Mouse (Mus musculus): ENCODE measurements around the gene Hspa12a. TPM values are rescaled to one million over a fixed set of nuclear protein-coding genes. Genes with fewer than 3 reads are reported as not detected.

The Hspa12a gene
- total RNA-seq, 2 experiments from 2014 or later: 55.1 to 109 TPM

DNA sequence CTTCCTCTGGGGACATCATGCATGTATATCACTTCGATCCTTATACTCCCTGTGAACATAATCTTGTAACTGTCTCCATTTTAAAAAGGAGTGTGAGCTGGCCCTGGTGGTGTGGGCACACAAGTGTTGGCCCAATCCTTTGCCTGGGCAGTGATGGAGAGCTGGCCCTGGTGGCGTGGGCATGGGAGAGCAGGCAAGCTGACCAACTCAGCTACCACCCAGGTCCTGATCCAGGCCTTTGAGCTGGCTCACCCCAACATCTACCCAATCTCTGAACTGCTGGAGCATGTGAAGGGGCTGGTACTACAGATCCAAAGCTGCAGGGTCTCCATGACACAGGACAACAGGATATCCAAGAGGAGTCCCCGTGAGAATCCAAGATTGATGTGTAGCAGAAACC, 120.2 kb downstream of the Hspa12a start:
- no peak for DNase-seq

DNA sequence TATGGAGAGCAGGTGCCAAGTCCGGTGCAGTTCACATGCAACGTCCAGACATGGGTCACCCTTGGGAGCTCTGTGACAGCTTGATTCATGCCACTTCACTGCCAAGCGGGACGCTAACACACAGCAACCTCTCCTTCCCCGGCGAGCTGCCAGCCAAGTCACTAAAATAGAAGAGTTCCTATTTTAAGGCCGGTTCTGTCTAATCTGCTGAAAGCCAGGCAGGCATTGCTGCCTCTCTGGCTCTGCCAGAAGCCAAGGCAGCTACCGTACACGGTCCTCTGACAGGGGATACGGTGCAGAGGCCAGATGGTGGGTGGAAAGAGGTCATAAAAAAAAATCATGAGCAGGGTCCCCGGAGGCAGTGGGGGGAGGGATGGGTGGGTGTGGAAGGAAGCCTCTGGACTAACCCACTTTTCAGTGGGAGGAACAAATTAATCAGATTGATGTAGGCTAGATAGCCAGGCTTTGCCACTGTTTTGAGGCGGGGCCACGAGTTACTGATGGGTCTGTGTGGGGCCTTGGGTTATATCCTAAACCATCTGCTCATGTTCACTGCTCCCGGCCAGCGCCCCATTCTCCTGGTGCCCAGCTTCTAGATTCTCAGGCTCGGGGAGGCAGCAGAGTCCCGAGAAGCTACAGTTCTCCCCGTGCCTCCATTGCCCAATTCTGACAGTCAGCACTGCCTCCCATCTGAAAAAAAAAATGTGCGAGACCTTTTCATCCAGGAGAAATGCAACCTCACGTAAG, 120.8 kb downstream of the Hspa12a start:
- peak; percentile 89 to 90 for DNase-seq

DNA sequence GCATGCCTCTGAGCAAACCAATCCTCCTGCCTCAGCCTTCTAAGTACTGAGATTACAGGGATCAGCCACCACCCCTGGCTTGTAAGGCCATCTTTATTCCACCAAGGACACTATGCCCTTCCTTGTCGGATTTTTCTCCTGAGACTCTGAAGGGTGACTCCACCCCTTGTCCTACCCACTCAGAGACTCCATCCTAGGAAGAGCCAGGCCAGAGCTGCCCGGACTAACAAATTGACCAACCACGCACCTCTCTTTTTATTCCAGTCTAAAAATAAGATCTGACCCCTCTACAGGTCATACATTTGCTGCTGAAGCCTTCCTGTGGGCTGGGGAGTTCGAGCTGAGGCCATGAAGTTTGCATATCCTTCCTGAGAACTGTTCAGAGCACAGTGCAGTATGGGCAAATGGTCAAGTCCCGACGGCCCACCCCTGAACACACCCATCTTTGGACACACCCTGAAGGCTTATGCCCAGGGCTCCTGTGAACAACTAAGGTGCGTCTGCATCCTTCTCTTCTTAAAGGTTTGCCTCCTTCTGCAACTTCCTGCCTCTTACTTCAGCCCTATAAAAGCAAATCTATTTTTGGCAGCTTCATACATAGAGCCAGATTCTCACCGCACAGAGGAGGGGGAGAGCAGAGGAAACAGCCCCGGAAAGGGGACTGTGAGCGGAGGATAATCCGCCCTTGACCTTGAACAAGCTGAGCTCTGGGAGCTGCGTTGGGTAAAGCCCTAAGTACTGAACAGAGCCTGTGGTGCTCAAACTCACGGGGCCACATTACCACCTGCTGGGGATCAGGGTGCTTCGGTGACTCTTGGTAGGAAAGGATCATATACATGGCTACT, 124.7 kb downstream of the Hspa12a start:
- peak in 1 of 2 experiments; percentile 47 for DNase-seq

DNA sequence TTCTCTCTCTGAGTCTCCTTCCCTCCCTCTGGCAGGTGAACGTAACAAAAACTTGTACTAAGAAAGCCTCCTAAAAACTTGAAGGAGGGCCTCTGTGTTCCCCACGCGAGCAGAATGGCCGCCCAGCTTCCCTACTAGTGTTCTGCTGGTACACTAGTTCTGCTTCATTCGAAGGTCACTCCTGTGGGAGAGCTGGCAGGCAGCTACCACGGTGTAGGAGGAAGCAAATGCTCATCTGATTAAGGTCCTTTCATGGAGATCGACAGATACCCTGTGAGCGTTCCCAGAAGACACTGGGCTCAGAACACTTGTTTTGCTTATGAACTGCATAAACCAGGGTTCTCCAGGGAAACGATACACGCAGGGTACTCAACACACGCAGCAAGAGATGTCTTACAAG, 126.1 kb downstream of the Hspa12a start:
- DNase-seq: no peak

DNA sequence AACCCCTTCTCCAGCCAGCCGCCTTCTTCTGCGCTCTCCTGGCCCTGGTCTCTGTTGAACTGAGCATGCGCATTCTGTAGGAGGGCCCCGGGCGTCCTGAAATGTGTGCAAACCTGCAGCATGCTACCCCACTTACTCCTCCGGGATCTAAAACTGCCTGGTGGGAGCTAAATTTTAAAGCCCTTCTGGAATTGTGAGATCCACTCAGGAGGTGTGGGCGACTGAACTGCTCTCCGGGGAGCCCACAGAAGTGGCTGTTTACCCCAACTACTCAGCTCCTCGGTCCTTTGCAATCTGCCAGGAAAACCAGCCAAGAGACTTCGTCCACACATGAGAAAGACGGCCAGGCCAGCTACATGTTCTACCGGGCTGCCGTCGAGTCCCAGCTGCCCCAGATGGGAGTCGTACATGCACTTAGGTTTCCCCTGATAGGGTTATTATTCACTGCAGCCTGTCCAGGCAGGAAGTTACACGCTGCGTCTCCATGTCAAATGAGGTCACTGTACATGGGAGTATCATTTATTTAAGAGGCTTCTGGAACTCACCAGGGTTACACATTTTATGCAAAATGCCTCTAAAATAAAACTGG, 126.9 kb downstream of the Hspa12a start:
- no peak for DNase-seq

DNA sequence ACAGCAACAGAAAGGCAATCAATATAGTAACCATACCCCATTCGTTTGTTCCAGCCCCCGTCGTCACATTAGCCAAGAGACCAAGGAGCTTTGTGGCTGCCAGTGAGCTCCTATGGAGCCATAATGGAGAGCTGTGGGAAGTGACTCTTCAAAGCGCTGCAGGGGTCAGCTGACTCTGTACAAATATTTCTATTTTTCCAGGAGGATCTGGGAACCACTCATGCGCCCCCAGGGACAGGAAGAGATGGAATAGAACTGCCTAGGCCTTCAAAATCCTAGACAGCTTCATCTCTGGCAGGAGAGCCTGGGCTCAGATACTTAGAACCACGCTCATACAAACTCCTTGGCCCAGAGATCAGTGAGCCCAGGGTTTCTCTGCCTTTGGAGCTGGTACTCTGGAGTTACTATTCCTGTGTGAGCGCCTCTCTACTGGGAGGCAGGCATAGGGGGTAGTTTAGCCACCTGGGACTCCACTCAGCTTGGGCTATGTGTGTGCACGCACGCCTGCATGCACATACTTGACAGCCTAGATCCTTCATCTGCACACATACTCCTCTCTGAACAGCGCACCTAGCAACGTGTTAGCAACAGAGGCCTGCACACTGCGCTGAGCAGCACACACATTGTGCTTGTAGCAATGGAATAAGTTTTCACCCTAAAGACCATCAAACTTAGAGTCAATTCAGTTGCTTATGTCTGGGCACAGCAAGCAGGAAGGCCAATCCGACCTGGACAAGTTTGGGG, 128.1 kb downstream of the Hspa12a start:
- DNase-seq: no peak

DNA sequence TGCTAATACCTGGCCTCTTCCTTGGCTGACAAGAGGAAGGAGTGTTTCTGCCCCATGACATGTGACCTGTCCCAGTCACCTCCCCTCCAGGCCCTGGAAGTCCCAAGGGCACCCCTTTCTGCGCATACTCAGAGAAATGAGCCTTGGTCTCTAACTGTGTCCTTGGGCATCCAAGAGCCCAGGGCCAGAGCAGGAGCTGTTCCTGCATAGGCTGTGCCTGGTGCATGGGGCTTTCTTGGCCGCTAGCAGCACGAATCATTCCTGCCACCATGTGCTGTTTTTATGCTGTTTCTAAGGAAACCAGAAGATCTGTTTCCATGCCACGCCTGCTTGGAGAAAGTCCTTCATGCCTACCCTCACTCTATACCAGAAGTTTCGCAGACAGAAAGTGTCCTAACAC, 132.9 kb downstream of the Hspa12a start:
- peak; percentile 85 to 86 for DNase-seq

DNA sequence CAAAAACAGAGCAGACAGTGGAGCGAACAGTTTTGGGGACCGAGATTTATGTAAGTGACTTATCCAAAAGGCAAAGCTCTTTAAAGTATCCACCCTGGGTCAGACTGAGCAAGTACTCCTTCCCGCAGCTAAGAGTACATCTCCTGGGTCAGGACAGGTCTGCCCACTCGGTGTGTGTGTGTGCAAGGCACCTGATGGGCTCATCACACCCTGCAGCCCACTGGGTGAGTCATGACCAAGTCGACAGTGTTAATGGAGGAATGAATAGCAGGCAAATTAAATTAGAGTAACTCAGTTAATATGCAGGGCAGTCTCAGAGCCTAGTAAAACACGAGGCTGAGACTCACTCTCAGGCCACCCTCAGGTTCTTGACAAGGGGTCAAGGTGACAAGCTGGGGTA, 134.6 kb downstream of the Hspa12a start:
- no peak for DNase-seq

DNA sequence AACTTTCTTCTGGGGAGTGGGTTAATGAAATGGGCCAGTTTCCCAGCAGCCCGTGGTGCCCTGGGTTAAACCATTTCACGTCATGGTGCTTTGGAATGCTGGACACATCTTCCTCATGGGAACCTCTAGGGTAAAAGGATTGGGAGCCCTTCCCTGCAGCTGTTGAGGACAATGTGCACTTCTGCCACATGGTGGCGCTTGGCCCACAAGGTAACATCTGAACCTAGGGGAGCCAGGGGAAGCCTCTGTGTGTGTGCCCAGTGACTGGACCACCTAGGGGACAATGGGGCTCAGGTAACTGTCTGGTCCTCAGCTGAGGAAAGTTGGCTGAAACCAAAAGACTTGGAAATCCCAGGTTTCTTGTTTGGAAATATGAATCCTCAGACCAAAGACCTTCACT, 137.1 kb downstream of the Hspa12a start:
- peak; percentile 74 to 80 for DNase-seq

DNA sequence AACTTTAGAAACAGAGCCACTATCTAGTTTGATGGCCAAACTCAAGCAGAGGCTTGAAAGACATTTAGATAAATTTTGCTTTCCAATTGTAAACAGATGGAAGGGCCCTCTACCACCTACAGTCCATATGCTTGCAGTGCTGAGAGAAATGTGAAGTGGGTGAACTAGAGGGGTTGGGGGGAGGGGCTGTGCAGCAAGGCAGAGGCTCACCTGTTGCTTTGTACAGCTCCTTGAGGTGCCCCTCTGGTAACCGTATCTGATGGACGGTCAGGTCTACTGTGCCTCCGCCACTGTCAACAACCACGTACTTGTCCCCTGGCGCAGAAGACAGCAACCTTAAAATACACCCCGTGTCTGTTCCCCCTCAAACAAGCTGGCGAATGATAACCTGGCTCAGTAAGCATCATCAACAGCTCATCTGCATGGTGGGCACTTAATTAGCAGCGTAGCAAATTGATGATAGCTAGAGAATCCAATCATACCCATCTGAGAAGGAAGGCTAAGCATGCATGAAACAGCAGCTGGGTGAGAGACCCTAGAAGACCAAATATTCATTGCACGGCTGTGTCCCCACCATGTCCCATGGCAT, 138.2 kb downstream of the Hspa12a start:
- DNase-seq: no peak

DNA sequence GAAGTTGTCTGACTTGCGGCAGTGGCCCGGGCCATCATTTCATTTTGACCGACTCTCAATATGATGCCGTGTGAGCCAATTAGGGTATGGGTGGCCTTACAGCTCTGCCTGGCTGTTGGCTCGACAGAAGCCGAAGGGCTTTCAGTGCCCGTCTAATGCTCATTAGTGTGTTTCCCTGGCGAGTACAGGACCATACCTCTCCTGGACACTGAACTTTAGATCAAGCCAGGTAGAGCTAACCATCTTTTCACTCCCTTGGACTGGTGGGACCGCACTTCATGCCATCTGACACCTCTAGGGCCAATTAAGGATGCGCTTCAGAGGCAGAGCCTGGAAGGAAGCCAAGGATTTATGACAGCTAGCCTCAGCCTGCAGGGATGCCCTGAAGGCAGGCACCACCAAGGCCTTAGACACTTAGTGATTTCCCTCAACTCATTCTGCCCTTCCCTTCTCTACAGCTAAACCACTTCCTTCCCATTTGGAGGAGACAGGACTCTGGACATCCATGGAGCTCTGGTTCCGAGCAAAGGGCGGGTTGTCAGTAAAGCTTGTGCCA, 148.3 kb downstream of the Hspa12a start:
- DNase-seq: no peak

DNA sequence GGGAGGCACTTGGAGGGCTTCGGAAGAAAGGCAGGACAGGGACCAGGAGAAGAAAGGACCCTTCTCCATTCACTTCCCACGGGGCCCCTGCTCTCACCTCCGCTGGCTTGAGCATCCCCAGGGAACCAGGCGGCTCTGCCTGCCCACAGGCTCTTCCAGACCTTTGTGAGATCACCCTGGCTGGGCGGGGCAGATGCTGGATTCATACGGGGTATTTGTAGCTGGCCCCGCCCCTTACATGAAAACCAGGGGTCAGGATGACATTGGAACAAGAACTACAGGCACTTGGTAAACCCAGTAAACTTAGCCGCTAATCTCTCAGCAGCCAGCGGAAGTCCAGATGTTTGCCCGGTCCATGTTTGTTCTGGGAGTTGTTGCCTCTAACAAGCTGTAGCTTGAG, 149.2 kb downstream of the Hspa12a start, which contains the start of gene 1700019N19Rik:
1700019N19Rik (minus strand) TSS at position 178 of the 400 bp plus-strand sequence.
- no peak for DNase-seq

DNA sequence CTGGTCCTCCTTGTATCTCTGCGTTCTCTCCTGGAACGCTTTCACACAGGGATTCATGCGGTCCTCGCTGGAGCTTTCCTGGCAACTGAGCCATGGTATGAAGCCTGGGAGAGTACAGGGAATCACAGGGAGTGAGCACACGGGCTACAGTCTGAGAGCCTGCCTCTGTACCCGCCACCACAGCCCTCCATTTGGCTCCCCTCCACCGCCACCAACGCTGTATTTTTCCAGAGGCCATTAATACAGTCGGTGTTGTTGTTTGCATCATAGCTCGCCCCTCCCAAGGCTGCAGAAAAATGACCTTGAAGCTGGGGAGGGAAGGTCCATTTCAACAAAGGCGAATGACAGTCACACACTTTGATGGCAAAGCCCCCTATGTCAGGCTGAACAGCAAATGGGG, 154.3 kb downstream of the Hspa12a start:
- peak; percentile 45 to 51 for DNase-seq

DNA sequence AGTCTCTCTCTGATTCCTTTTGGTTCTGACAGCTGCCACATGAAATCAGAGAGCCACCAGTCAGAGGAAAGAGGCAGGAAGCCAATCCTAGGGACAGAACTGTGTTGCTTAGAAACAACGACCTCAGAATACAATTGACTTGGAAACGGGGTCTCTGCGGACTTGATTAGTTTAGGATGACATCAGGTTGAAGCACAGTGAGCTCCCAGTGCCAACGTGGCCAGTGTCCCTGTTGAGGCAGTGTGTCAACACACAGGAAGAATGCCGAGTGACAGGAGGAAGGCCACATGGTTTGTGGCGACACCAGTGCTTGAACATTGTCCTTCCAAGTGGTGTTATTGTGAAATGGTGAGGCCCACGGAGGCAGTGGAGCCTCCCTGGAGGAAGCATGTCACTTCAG, 159.5 kb downstream of the Hspa12a start:
- peak; percentile 10 to 56 for DNase-seq

DNA sequence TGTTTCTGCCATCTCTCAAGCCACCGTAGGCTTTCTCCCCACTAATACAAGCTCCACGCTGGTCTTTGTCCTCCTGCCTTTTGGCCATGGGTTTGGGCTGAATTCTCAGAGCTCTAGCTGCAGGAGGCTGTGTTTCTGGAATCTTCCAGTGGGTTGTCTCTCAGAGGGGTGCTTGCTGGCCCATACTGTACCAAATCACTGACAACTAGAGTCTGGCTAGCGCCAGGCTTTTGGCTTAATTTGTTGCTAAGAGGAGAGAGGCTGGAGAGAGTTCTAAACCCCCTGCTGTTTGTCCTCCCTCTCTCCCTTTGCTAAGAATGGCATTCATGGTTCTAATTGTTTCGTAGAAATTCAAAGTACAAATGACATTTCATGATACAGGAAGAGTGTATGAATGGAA, 161.9 kb downstream of the Hspa12a start:
- no peak for DNase-seq

DNA sequence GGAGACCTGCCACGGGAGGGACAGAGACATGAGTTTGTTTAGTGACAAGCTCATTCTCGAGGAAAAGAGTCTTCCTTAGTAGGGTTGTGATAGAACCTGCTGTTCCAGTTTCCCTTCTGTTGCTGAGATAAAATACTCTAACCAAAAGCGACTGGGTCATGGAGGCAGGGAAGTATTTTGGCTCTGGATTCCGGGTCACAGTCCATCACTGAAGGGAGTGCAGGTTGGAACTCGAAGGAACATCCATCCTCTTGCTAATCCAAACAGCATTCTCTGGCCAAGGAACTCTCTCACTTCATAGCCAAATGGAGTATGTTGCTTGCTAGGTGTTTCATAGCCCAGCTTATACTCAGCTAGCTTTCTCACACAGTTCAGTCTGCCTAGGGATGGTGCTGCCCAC, 167.0 kb downstream of the Hspa12a start:
- no peak for DNase-seq

DNA sequence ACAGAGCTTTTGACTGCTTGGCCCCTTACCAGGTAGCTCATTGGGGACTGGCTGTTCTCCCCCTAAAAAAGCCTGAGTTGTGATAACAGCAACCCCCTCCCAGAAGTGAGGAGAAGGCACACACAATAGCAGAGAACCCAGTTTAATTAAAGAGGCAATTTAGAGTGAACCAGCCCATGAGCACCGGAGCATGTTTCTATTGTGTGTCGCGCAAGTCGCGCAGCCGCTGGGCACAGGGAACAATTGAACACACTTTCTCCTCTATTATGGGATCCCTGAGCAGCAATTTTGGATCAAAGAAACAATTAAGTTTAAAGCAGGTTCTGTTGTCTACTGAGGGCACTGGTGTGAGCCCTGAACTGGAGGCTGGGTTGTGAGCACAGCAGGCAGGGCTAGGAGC, 176.1 kb downstream of the Hspa12a start:
- no peak for DNase-seq

DNA sequence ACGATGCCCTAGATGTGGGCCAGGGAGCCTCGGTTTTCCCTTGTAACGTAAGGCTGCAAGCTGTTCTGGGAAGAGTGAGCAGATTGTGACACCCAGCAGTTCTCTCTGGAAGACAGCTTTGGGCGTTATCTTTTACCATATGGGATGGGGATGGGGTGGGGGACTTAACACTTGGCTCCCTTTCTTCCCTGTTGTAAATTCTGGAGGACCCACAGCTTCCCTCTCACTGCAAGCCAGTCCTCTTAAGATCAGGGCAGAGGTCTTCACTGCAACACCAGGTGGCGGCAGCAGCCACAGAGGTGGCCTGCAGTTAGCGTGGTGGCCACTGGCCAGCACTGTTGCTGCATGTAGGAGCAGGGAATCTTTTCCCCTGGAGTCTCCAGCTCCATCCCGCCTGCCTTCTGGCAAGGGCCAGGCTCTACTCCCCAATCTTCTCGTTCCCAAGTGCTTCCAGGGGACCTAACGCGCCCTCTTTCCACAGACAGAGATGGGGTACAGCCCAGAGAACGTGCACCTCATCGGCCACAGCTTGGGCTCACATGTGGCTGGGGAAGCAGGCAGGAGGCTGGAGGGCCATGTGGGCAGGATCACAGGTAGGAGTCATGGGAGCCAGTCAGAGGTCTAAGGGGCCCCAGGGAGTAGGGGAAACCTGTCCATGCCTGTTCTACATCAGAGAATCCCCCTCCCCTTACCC, 180.5 kb downstream of the Hspa12a start:
- peak; percentile 64 to 68 for DNase-seq

DNA sequence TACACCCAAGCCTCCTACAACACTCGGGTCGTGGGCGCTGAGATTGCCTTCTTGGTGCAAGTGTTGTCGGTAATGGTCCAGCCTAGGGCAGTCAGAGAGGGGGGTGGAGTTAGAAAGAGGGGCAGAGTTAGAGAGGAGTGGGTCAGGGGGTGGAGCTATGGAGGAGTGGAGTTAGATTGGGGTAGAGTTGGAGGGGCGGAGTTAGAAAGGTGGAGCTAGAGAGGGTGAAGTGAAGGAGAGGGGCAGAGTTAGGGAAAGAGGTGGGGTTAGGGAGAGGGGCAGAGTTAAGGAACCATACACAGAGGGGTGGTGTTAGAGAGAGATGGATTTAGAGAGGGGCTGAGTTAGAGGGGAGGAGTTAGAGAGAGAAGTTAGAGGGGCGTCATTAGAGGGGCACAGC, 181.1 kb downstream of the Hspa12a start:
- no peak for DNase-seq

DNA sequence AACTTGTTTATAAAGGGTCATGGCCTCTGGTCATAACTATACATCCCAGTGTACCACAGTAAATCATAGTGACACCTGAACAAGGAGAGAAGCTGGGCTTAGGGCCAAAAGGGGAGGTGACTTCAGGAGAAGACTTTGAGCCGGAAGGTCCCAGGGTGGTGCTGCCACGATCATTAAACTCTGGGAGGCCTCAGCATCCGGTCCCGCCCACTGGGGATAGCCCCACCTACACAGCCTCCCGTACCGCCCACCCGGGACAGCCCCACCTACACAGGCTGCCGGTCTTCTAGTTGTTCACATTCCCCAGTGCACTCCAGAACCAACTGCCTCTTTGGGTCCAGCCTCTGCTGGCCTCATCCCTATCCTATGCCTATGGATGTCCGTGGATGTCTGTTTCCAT, 184.0 kb downstream of the Hspa12a start, which contains the start of gene Pnliprp2:
Pnliprp2 (plus strand) TSS at position 297 of the 400 bp plus-strand sequence.
- DNase-seq: peak; percentile 7 to 18

DNA sequence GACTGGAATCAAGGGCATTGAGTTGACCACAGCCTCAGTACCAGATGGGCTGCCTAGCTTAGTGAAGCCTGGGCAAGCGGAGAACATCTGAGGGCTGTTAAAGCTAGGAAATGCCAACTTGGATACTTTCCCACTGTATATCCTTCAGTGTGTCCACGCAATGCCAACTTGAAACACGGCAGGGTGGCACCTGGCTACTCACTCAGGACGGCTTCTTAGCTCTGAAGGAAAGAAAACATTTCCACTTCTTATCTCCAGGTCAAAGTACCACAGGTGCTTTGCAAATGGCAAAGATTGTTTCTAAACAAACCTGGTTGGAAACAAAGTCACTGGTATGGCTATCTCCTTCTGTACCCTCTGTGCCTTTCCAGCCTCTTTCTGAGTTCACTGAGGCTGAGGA, 184.6 kb downstream of the Hspa12a start:
- no peak for DNase-seq
